Mouse (Mus musculus) testis, postnatal 10 days (tissue): ENCODE data around the gene Zfp799.
"Not testable (repeated sequence)": the region's sequence is repeated elsewhere in the genome, so short reads cannot be mapped to it uniquely, and the experiment has no call there.

ENCODE experiments used
- DNase-seq: peaks from one replicate; pipeline ENCODE4 v3.0.0; 2021; ENCODE audit warnings: low spot score

Zfp799 gene

GRCm38 (mm10) chr17:32829540-32830417 is at the start of gene Zfp799:
Gene Zfp799 (minus strand): TSS chr17:32830261.
- DNase-seq, result peak; percentile 70

GRCm38 (mm10) chr17:32878773-32879172 is 48.7 kb upstream of the Zfp799 start:
- DNase-seq, result no peak

GRCm38 (mm10) chr17:32877471-32878171 is 47.6 kb upstream of the Zfp799 start:
- DNase-seq, result no peak

- no peak for DNase-seq
Observed at GRCm38 (mm10) chr17:32872696-32873095, 42.6 kb upstream of the Zfp799 start.

- DNase-seq, result no peak
Observed at GRCm38 (mm10) chr17:32872091-32872490, 42.0 kb upstream of the Zfp799 start.

- no peak for DNase-seq
Observed at GRCm38 (mm10) chr17:32871483-32871882, 41.4 kb upstream of the Zfp799 start.

- not testable (repeated sequence) for DNase-seq
Observed at GRCm38 (mm10) chr17:32867266-32867665, 37.2 kb upstream of the Zfp799 start.

- not testable (repeated sequence) for DNase-seq
Observed at GRCm38 (mm10) chr17:32856713-32857112, 26.7 kb upstream of the Zfp799 start.

- no peak for DNase-seq
Observed at GRCm38 (mm10) chr17:32851581-32851980, 21.5 kb upstream of the Zfp799 start.

GRCm38 (mm10) chr17:32841388-32841787 is 11.3 kb upstream of the Zfp799 start:
- no peak for DNase-seq

- DNase-seq, result peak; percentile 63
Observed at GRCm38 (mm10) chr17:32839083-32839802, 9.2 kb upstream of the Zfp799 start.

GRCm38 (mm10) chr17:32830418-32830782 is 339 bp upstream of the Zfp799 start:
- no peak for DNase-seq

GRCm38 (mm10) chr17:32816074-32816784 is 13.8 kb downstream of the Zfp799 start:
- no peak for DNase-seq

- DNase-seq, result no peak
Observed at GRCm38 (mm10) chr17:32814136-32814535, 15.9 kb downstream of the Zfp799 start.

GRCm38 (mm10) chr17:32810648-32811047 is 19.4 kb downstream of the Zfp799 start:
- DNase-seq, result no peak

- peak; percentile 46 for DNase-seq
Observed at GRCm38 (mm10) chr17:32809544-32810374, 20.3 kb downstream of the Zfp799 start, which contains the start of gene Zfp811. Gene Zfp811 (minus strand): TSS chr17:32809931.

- no peak for DNase-seq
Observed at GRCm38 (mm10) chr17:32808921-32809320, 21.1 kb downstream of the Zfp799 start.

GRCm38 (mm10) chr17:32789244-32789643 is 40.8 kb downstream of the Zfp799 start:
- no peak for DNase-seq

- DNase-seq, result no peak
Observed at GRCm38 (mm10) chr17:32788576-32788975, 41.5 kb downstream of the Zfp799 start.

GRCm38 (mm10) chr17:32788094-32788559 is 41.9 kb downstream of the Zfp799 start, which contains the start of gene Zfp871:
Gene Zfp871 (minus strand): TSS chr17:32788287.
- peak; percentile 83 for DNase-seq
